Mouse (Mus musculus) adrenal gland, adult 18-20 months (tissue): Measurements from ENCODE around the gene Ush2a. TPM values are rescaled to one million over a fixed set of nuclear protein-coding genes. Genes with fewer than 3 reads are reported as not detected.

Experiments used
- DNase-seq, 2 experiments: peaks; one replicate each; pipeline ENCODE4 v3.0.0; 2021 to 2022; ENCODE audit warnings: low spot score in 2 of 2
- total RNA-seq, 2 experiments: library from RNA; stranded (reverse); gene quantifications; 1 replicate in 1 of 2; 2 replicates in 1 of 2; pipeline ENCODE4 v1.2.3; 2021

Ush2a gene
- total RNA-seq, 2 experiments from 2014 or later = 0.16 TPM; not detected in 1

GRCm38 (mm10) chr1:188755031-188755430 lies 493.2 kb downstream of the Ush2a start:
- no peak for DNase-seq

- DNase-seq = no peak
Measured at GRCm38 (mm10) chr1:188760515-188760914, 498.7 kb downstream of the Ush2a start.

GRCm38 (mm10) chr1:188762463-188762862 lies 500.6 kb downstream of the Ush2a start:
- DNase-seq = no peak

GRCm38 (mm10) chr1:188763761-188764160 lies 501.9 kb downstream of the Ush2a start:
- no peak for DNase-seq

- no peak for DNase-seq
Measured at GRCm38 (mm10) chr1:188770828-188771227, 509.0 kb downstream of the Ush2a start.

- no peak for DNase-seq
Measured at GRCm38 (mm10) chr1:188772516-188773229, 510.9 kb downstream of the Ush2a start.

- DNase-seq = no peak
Measured at GRCm38 (mm10) chr1:188773631-188774030, 511.8 kb downstream of the Ush2a start.

GRCm38 (mm10) chr1:188777556-188778161 lies 515.8 kb downstream of the Ush2a start:
- DNase-seq = no peak

GRCm38 (mm10) chr1:188785056-188785455 lies 523.2 kb downstream of the Ush2a start:
- DNase-seq = no peak

- no peak for DNase-seq
Measured at GRCm38 (mm10) chr1:188805069-188805468, 543.2 kb downstream of the Ush2a start.

- no peak for DNase-seq
Measured at GRCm38 (mm10) chr1:188805852-188806251, 544.0 kb downstream of the Ush2a start.

GRCm38 (mm10) chr1:188810631-188811030 lies 548.8 kb downstream of the Ush2a start:
- no peak for DNase-seq

GRCm38 (mm10) chr1:188815072-188815471 lies 553.2 kb downstream of the Ush2a start:
- no peak for DNase-seq

GRCm38 (mm10) chr1:188824195-188824594 lies 562.4 kb downstream of the Ush2a start:
- DNase-seq = no peak

GRCm38 (mm10) chr1:188824878-188825532 lies 563.2 kb downstream of the Ush2a start:
- DNase-seq = no peak

- DNase-seq = no peak
Measured at GRCm38 (mm10) chr1:188830527-188831407, 568.9 kb downstream of the Ush2a start.

- no peak for DNase-seq
Measured at GRCm38 (mm10) chr1:188833906-188834305, 572.1 kb downstream of the Ush2a start.

- no peak for DNase-seq
Measured at GRCm38 (mm10) chr1:188834770-188835169, 572.9 kb downstream of the Ush2a start.

- no peak for DNase-seq
Measured at GRCm38 (mm10) chr1:188837613-188838295, 575.9 kb downstream of the Ush2a start.

- DNase-seq = no peak
Measured at GRCm38 (mm10) chr1:188847242-188847641, 585.4 kb downstream of the Ush2a start.

GRCm38 (mm10) chr1:188852776-188853175 lies 591.0 kb downstream of the Ush2a start:
- no peak for DNase-seq
